Mouse (Mus musculus): ENCODE results near the gene Tnpo3. TPM values are rescaled to one million over a fixed set of nuclear protein-coding genes. Genes with fewer than 3 reads are reported as not detected.

Tnpo3 gene
- polyA plus RNA-seq, 1 experiment, result 76.8 TPM

- DNase-seq (ENCODE audit: low read depth), result no peak
- TF ChIP-seq CTCF (IDR thresholded peaks at IDR 0.05; ENCODE audit: borderline replicate concordance, extremely low read depth, insufficient read depth, insufficient read length), result no peak
- no peak for TF ChIP-seq POLR2A (IDR thresholded peaks at IDR 0.05; ENCODE audit: borderline replicate concordance, extremely low read depth, insufficient read depth, insufficient read length, poor library complexity, severe bottlenecking)
Observed at GRCm38 (mm10) chr6:29524034-29524489, 85.6 kb downstream of the Tnpo3 start.

- TF ChIP-seq CTCF (IDR thresholded peaks at IDR 0.05; ENCODE audit: borderline replicate concordance, extremely low read depth, insufficient read depth, insufficient read length) (no peak), POLR2A (IDR thresholded peaks at IDR 0.05; ENCODE audit: borderline replicate concordance, extremely low read depth, insufficient read depth, insufficient read length, poor library complexity, severe bottlenecking) (no peak)
- no peak for DNase-seq (ENCODE audit: low read depth)
Observed at GRCm38 (mm10) chr6:29523301-29524033, 86.2 kb downstream of the Tnpo3 start.

GRCm38 (mm10) chr6:29522626-29523300, 86.9 kb downstream of the Tnpo3 start:
- no peak for DNase-seq (ENCODE audit: low read depth)
- TF ChIP-seq CTCF (IDR thresholded peaks at IDR 0.05; ENCODE audit: borderline replicate concordance, extremely low read depth, insufficient read depth, insufficient read length) (no peak), POLR2A (IDR thresholded peaks at IDR 0.05; ENCODE audit: borderline replicate concordance, extremely low read depth, insufficient read depth, insufficient read length, poor library complexity, severe bottlenecking) (no peak)

- DNase-seq (ENCODE audit: low read depth), result peak; percentile 54
- TF ChIP-seq CTCF (IDR thresholded peaks at IDR 0.05; ENCODE audit: borderline replicate concordance, extremely low read depth, insufficient read depth, insufficient read length) (peak; percentile 73), POLR2A (IDR thresholded peaks at IDR 0.05; ENCODE audit: borderline replicate concordance, extremely low read depth, insufficient read depth, insufficient read length, poor library complexity, severe bottlenecking) (no peak)
Observed at GRCm38 (mm10) chr6:29517139-29517538, 92.5 kb downstream of the Tnpo3 start.

DNA sequence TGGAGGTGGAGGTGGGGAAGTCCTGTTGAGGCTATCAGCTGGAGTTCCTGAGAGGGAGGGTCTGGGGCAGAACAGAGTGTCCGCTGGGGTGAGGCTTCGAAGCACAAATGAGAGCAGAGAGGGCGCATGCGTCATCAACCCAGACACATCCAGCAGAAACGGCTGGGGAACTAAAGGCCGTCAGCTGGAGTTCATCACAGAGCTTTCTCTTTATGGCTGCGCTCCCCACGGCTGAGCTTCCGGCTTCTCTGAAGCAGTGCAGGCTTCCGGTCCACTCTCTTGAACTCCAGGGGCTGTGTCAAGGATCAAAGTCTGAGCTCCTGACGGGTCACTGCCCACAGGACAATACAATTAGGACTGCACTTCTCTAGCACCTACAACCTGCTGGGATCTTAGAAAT, 96.4 kb downstream of the Tnpo3 start:
- DNase-seq (ENCODE audit: low read depth), result peak; percentile 75
- TF ChIP-seq POLR2A (IDR thresholded peaks at IDR 0.05; ENCODE audit: borderline replicate concordance, extremely low read depth, insufficient read depth, insufficient read length, poor library complexity, severe bottlenecking) (no peak), CTCF (IDR thresholded peaks at IDR 0.05; ENCODE audit: borderline replicate concordance, extremely low read depth, insufficient read depth, insufficient read length) (no peak)

DNA sequence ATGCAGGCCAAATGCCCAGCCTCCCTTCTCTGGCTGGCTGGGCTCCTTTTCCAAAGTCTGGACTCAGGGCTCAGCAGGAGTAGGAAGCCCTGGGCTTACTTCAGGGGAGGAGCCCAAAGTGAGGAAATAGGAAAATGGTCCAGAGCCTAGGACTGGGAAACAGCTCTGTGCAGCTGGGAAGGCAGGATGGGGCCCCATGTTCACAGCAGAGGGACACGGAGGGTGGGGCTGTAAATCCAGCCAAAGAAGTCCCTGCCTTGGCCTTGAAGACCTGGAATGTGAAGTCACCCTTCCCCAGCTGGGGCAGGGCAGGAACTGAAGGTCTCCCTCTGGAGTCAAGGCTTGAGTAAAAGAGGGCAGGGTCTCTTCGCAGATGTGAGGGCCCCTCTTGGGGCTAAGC, 100.6 kb downstream of the Tnpo3 start:
- TF ChIP-seq CTCF (IDR thresholded peaks at IDR 0.05; ENCODE audit: borderline replicate concordance, extremely low read depth, insufficient read depth, insufficient read length) (no peak), POLR2A (IDR thresholded peaks at IDR 0.05; ENCODE audit: borderline replicate concordance, extremely low read depth, insufficient read depth, insufficient read length, poor library complexity, severe bottlenecking) (no peak)
- DNase-seq (ENCODE audit: low read depth), result no peak

DNA sequence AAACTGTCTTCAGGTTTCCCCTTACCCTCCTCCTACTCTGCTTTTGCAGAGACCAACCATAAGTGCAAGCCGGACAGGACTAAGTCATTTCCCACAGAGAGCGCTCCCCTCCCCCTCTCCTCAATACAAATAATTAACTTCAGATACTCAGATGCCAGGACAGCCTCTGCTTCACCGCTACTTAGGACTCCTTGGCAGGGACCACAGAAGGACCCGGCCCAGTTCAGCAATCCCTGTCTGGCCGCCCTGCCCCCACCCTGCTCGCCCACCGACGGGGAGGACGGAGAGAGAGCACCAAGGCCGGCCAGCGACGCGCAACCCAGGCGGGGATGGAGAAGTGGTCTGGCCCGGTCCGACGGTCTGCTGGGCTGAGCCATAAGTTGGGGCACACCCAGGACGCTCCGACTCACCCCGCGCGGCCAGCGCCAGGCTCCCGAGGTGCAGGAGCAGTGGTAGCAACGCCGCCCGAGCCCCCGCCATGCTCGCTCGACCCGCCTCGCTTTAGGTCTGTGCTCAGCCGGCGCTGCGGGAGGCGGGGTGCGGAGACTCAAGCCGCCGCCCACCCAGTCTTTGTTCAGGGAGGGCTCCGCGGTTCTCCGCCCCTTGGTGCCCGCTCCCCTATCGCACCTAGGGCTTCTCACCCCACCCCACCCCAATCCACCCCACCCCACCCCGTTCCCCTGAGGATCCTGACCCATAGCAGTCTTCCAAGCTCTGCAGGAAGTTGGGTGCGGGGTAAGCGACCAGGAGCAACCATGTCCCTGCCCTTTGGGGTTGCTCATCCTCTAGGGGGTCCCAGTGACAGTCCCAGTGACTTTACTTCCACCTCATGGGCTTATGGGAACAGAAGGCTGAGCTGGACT, 102.0 kb downstream of the Tnpo3 start, which contains the start of gene Kcp:
Gene Kcp (minus strand): TSS at position 506 of the 863 bp plus-strand sequence.
- TF ChIP-seq POLR2A (IDR thresholded peaks at IDR 0.05; ENCODE audit: borderline replicate concordance, extremely low read depth, insufficient read depth, insufficient read length, poor library complexity, severe bottlenecking) (no peak), CTCF (IDR thresholded peaks at IDR 0.05; ENCODE audit: borderline replicate concordance, extremely low read depth, insufficient read depth, insufficient read length) (no peak)
- DNase-seq (ENCODE audit: low read depth), result no peak

DNA sequence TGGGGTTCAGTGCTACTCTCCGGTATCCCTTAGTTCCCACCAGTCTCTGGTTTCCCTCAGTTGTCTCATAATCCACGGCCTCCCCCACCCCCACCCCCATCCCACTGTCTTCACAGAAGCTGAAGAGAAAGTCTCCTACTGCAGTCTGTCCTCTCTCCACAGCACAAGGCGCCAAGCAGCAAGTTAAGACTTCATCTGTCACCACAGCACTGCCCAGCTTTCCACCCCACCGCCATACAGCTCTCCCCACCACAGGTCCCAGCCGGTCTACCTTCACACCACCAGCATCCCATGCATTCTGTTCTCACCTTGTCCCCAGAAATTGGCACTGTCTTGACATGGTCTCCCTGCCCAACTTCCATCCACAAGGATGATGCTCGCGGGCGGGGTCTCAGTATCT, 102.9 kb downstream of the Tnpo3 start:
- no peak for DNase-seq (ENCODE audit: low read depth)
- no peak for TF ChIP-seq POLR2A (IDR thresholded peaks at IDR 0.05; ENCODE audit: borderline replicate concordance, extremely low read depth, insufficient read depth, insufficient read length, poor library complexity, severe bottlenecking)
- TF ChIP-seq CTCF (IDR thresholded peaks at IDR 0.05; ENCODE audit: borderline replicate concordance, extremely low read depth, insufficient read depth, insufficient read length), result no peak

GRCm38 (mm10) chr6:29505493-29505892, 104.2 kb downstream of the Tnpo3 start:
- TF ChIP-seq CTCF (IDR thresholded peaks at IDR 0.05; ENCODE audit: borderline replicate concordance, extremely low read depth, insufficient read depth, insufficient read length) (no peak), POLR2A (IDR thresholded peaks at IDR 0.05; ENCODE audit: borderline replicate concordance, extremely low read depth, insufficient read depth, insufficient read length, poor library complexity, severe bottlenecking) (no peak)

GRCm38 (mm10) chr6:29501599-29501998, 108.1 kb downstream of the Tnpo3 start:
- no peak for DNase-seq (ENCODE audit: low read depth)
- TF ChIP-seq CTCF (IDR thresholded peaks at IDR 0.05; ENCODE audit: borderline replicate concordance, extremely low read depth, insufficient read depth, insufficient read length), result peak; percentile 10; the same call in 1 of the 2 replicates
- no peak for TF ChIP-seq POLR2A (IDR thresholded peaks at IDR 0.05; ENCODE audit: borderline replicate concordance, extremely low read depth, insufficient read depth, insufficient read length, poor library complexity, severe bottlenecking)

More at GRCm38 (mm10) chr6:29505493-29505892, 104.2 kb downstream of the Tnpo3 start:
- no peak for DNase-seq (ENCODE audit: low read depth)

DNA sequence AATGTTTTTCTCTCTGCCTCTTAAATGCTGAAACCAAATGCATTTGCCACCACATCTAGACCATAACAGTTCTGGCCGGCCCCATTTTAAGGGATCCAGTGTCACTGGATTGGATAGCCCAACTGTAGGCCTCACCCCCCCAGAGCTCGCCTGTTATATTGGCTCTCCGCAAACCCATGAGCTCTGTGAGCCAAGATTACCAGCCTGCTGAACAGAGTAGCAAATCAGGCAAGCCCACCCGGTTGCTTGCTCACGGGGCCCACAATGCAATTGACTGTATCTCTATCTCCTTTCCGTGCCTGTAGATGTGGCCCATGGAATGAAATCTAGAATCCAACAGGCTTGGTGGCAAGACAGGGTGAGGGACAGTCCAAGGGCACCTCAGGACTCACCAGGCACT, 108.9 kb downstream of the Tnpo3 start:
- no peak for DNase-seq (ENCODE audit: low read depth)
- TF ChIP-seq CTCF (IDR thresholded peaks at IDR 0.05; ENCODE audit: borderline replicate concordance, extremely low read depth, insufficient read depth, insufficient read length), result no peak

All from brain, embryonic 14.5 days (tissue).